Mouse (Mus musculus) myocyte (in vitro differentiated cells): Measurements from ENCODE around the gene Palld. TPM values are rescaled to one million over a fixed set of nuclear protein-coding genes. Genes with fewer than 3 reads are reported as not detected.

Experiments
- H3K27me3 ChIP-seq: one replicate; pipeline ENCODE4 v1.6.1; 2011; ENCODE audit not compliant: control insufficient read depth, insufficient read depth, insufficient read length
- H3K36me3 ChIP-seq: one replicate; pipeline ENCODE4 v1.6.1; 2011; ENCODE audit not compliant: control insufficient read depth, insufficient read depth
- H3K4me2 ChIP-seq: one replicate; pipeline ENCODE4 v1.6.1; 2011; ENCODE audit warnings: low read depth, control low read depth
- H3K4me3 ChIP-seq: one replicate; pipeline ENCODE4 v1.5.1; 2011; ENCODE audit warnings: mild to moderate bottlenecking, control low read depth, moderate library complexity
- H3K79me2 ChIP-seq: one replicate; pipeline ENCODE4 v1.6.1; 2011; ENCODE audit not compliant: control insufficient read depth, insufficient read depth
- H3ac ChIP-seq: one replicate; pipeline ENCODE4 v1.6.1; 2011; ENCODE audit not compliant: control insufficient read depth, insufficient read length
- CEBPB ChIP-seq: IDR thresholded peaks from 2 replicates; pipeline ENCODE4 v1.6.1; 2011; ENCODE audit warnings: mild to moderate bottlenecking, moderate library complexity; ENCODE audit not compliant: poor library complexity, insufficient read depth, severe bottlenecking
- E2F4 ChIP-seq: IDR thresholded peaks from one replicate; pipeline ENCODE4 v1.6.1; 2011; ENCODE audit warnings: mild to moderate bottlenecking, control low read depth, moderate library complexity; ENCODE audit not compliant: insufficient read depth
- MAX ChIP-seq: IDR thresholded peaks from one replicate; pipeline ENCODE4 v1.6.1; 2011; ENCODE audit warnings: low read depth, mild to moderate bottlenecking, control low read depth
- MYOD1 ChIP-seq, 3 experiments: IDR thresholded peaks; one replicate each; pipeline ENCODE4 v1.6.1; 2011; ENCODE audit warnings: control low read depth in 2 of 3, low read depth in 2 of 3, mild to moderate bottlenecking in 2 of 3, moderate library complexity in 1 of 3; ENCODE audit not compliant: insufficient read length in 2 of 3, control insufficient read depth in 1 of 3
- MYOG ChIP-seq, 3 experiments: IDR thresholded peaks; one replicate each; pipeline ENCODE4 v1.6.1; 2011; ENCODE audit warnings: control low read depth in 2 of 3, low read depth in 2 of 3, mild to moderate bottlenecking in 2 of 3; ENCODE audit not compliant: insufficient read length in 2 of 3, control insufficient read depth in 1 of 3, insufficient read depth in 1 of 3
- POLR2A ChIP-seq: IDR thresholded peaks from one replicate; pipeline ENCODE4 v1.6.1; 2011; ENCODE audit warnings: low read depth, mild to moderate bottlenecking, control low read depth, moderate library complexity; ENCODE audit not compliant: insufficient read length
- POLR2AphosphoS2 ChIP-seq: IDR thresholded peaks from one replicate; pipeline ENCODE4 v1.6.1; 2011; ENCODE audit warnings: low read depth, control low read depth; ENCODE audit not compliant: insufficient read length
- REST ChIP-seq: IDR thresholded peaks from one replicate; pipeline ENCODE4 v1.6.1; 2011; ENCODE audit warnings: mild to moderate bottlenecking, control low read depth, moderate library complexity; ENCODE audit not compliant: insufficient read depth, insufficient read length
- SRF ChIP-seq: IDR thresholded peaks from one replicate; pipeline ENCODE4 v1.6.1; 2011; ENCODE audit warnings: low read depth; ENCODE audit not compliant: control insufficient read depth, insufficient read length
- TCF12 ChIP-seq: IDR thresholded peaks from one replicate; pipeline ENCODE4 v1.6.1; 2011; ENCODE audit warnings: mild to moderate bottlenecking, control low read depth; ENCODE audit not compliant: poor library complexity, insufficient read depth, severe bottlenecking
- TCF3 ChIP-seq: IDR thresholded peaks from one replicate; pipeline ENCODE4 v1.6.1; 2011; ENCODE audit warnings: low read depth, control low read depth; ENCODE audit not compliant: insufficient read length
- USF1 ChIP-seq: IDR thresholded peaks from one replicate; pipeline ENCODE4 v1.6.1; 2011; ENCODE audit warnings: low read depth, mild to moderate bottlenecking, control low read depth, moderate library complexity
- polyA plus RNA-seq: library from polyadenylated mRNA; unstranded; fragments of >200 nt; fragmentation: generic; extraction: Trizol; gene quantifications from one replicate; pipeline ENCODE4 v1.2.1, GENCODE M21; 2012; ENCODE audit warnings: missing spikeins

Palld gene
- polyA plus RNA-seq, 1 experiment: 52.4 TPM

DNA sequence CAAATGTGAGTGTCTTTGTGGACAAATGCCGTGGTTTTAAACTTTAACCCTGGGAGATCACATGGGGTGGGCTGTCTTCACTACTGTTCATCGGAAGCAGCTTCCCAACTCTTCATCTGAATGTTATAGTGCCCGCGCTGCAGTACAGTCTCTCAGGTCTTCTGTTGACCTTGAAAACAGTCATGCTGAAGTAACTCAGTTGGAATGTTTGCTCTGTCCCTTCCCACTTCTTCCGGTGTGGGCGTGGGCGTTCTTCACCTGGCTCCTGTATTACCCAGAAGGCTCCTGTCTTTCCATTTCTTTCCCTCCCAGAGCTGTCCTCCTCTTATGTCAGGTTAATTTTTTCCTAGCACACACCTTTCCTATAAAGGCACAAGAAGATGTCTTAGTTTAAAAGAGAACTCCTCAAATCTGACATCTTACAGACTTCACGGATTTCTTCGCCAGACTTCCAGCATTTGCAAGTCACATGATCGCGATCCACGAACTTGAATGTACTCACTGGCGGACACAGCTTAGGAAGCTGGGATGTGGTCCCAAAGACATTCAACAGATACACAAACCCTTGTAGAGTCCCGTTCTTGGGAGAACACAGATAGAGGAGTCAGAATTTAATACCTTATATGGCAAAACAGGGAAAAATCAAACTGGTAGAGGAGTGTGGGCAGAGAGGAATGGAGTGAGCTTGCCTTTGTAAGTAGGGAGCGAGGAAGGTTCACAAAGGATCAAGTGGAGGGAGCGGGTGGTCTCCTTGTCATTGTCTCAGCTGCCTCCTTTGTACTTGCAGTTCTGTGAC is 189.1 kb downstream of the Palld start:
- no peak overlapping the region for H3ac ChIP-seq
- no peaks in the 10 kb centered on the region for H3K79me2 ChIP-seq
- H3K36me3 ChIP-seq: peaks cover 5% of the 10 kb centered on the region
- no peaks in the 10 kb centered on the region for H3K27me3 ChIP-seq
- H3K4me3 ChIP-seq: no peak overlapping the region
- TF ChIP-seq MAX: no peak
- H3K4me2 ChIP-seq: no peak overlapping the region

DNA sequence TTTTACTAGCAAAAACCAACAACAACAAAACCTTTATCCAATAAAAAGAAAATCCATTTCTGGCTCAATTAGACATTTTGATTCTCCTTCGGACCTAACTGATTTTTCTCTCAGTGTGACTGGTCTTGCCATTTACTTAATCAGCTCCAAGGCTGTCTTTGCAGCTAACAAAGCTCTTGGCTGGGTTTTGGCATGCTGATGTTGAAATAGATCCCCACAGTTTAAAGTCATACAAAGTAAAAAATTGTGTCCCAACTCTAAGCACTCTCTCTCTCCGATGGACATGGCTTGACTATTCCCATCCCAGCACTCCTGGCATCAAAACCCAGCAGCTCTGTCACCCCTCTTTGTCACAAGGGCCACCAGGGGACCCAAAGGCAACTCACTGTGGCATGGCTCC is 190.1 kb downstream of the Palld start:
- Histone ChIP-seq H3K79me2 (no peaks in the 10 kb centered on the region), H3ac (no peak overlapping the region), H3K27me3 (no peaks in the 10 kb centered on the region), H3K4me2 (no peak overlapping the region), H3K4me3 (no peak overlapping the region), H3K36me3 (peaks cover 13% of the 10 kb centered on the region)
- TF ChIP-seq POLR2AphosphoS2: no peak
- no peak for TF ChIP-seq MYOG (IDR thresholded peaks at IDR 0.05; ENCODE audit: control insufficient read depth in 1 of 3, insufficient read depth in 1 of 3, insufficient read length in 2 of 3, low read depth in 2 of 3)
- TF ChIP-seq SRF: no peak
- no peak for TF ChIP-seq REST
- no peak for TF ChIP-seq MAX

GRCm38 (mm10) chr8:61708586-61709305 is 193.7 kb downstream of the Palld start:
- no peak for TF ChIP-seq MAX
- no peak for TF ChIP-seq TCF12
- TF ChIP-seq POLR2A: no peak
- TF ChIP-seq MYOD1 (IDR thresholded peaks at IDR 0.05; ENCODE audit: control insufficient read depth in 1 of 3, insufficient read length in 2 of 3, low read depth in 2 of 3): no peak
- no peak for TF ChIP-seq E2F4
- no peak for TF ChIP-seq MYOG (IDR thresholded peaks at IDR 0.05; ENCODE audit: control insufficient read depth in 1 of 3, insufficient read depth in 1 of 3, insufficient read length in 2 of 3, low read depth in 2 of 3)
- TF ChIP-seq TCF3: no peak
- no peak for TF ChIP-seq REST
- no peak for TF ChIP-seq POLR2AphosphoS2
- TF ChIP-seq CEBPB: no peak
- no peak for TF ChIP-seq USF1
- TF ChIP-seq SRF: no peak
- H3ac ChIP-seq: no peak overlapping the region
- H3K36me3 ChIP-seq: peaks cover 24% of the 10 kb centered on the region
- no peak overlapping the region for H3K4me2 ChIP-seq
- no peak overlapping the region for H3K4me3 ChIP-seq
- H3K27me3 ChIP-seq: no peaks in the 10 kb centered on the region
- no peaks in the 10 kb centered on the region for H3K79me2 ChIP-seq

DNA sequence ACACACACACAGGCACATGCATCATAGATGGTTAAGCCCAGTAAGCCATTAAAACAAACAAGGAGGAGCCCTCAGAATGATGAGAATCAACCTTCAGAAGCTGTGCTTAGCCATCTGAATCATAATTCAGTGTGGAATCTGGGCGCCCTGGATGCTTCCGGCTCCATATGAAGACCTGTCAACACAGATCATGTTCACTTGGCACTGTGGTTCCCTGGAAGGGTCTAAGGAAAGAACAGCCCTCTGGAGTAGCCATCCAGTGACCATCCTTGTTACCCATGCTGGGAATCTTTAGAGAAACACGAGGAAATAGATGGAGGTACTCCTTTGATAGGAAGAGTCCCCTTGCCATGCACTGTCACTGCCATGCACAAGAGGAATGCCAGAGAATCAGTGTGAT is 197.0 kb downstream of the Palld start:
- Histone ChIP-seq H3K4me3 (no peak overlapping the region), H3K27me3 (no peaks in the 10 kb centered on the region), H3K79me2 (no peaks in the 10 kb centered on the region), H3K4me2 (no peak overlapping the region), H3ac (no peak overlapping the region), H3K36me3 (peaks cover 29% of the 10 kb centered on the region)
- TF ChIP-seq TCF12: no peak
- TF ChIP-seq POLR2AphosphoS2: no peak
- TF ChIP-seq REST: no peak
- no peak for TF ChIP-seq SRF
- TF ChIP-seq E2F4: no peak
- TF ChIP-seq USF1: no peak

DNA sequence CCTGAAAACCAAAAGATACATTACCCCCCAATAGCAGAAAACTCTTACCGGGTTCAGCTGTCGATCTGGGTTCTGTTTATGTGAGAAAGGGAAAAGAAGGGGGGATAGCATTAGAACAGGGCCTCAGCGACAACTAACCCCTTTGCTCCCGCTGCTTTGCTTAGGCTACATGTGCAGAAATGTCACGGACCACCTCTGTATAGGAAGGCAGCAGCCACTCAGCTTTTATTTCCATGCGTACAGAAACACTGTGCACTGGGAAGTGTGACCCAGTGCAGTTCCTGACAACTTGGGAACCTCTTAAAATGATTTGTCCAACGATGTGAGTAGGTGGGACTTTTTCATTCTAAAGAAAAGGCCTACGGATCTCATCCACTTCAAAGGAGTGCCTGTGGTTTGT is 200.4 kb downstream of the Palld start:
- Histone ChIP-seq H3K4me2 (no peak overlapping the region), H3K79me2 (no peaks in the 10 kb centered on the region), H3K27me3 (no peaks in the 10 kb centered on the region), H3K36me3 (peaks cover 14% of the 10 kb centered on the region), H3ac (no peak overlapping the region), H3K4me3 (no peak overlapping the region)
- TF ChIP-seq POLR2AphosphoS2 (no peak), REST (no peak), MYOG (IDR thresholded peaks at IDR 0.05; ENCODE audit: control insufficient read depth in 1 of 3, insufficient read depth in 1 of 3, insufficient read length in 2 of 3, low read depth in 2 of 3) (no peak), USF1 (no peak)
